Mouse (Mus musculus) kidney, embryonic 16.5 days (tissue): ENCODE data around the gene Slc2a13. TPM values are rescaled to one million over a fixed set of nuclear protein-coding genes. Genes with fewer than 3 reads are reported as not detected.
A peak's percentile ranks its signal among the peaks of the same experiment; 100 is the strongest.

Experiments
- ATAC-seq: fragments of 200-750 bp; cut with Nextera tagmentation; 2 replicates; pipeline ENCODE4 v1.8.0; 2017; ENCODE audit warnings: moderate TSS enrichment; ENCODE audit not compliant: low FRiP score, low TSS enrichment
- H3K27ac ChIP-seq: fragments of 300-500 bp; sonication (generic); 2 replicates; pipeline ENCODE4 v1.5.1; 2014; ENCODE audit warnings: low read length
- H3K27me3 ChIP-seq: fragments of 300-500 bp; sonication (generic); 2 replicates; pipeline ENCODE4 v1.6.1; 2014; ENCODE audit warnings: low read length, control low read depth, mixed read lengths; ENCODE audit not compliant: insufficient read depth
- H3K36me3 ChIP-seq: fragments of 300-500 bp; sonication (generic); 2 replicates; pipeline ENCODE4 v1.6.1; 2014; ENCODE audit warnings: low read length, control low read depth, mixed read lengths; ENCODE audit not compliant: insufficient read depth
- H3K4me1 ChIP-seq: fragments of 300-500 bp; sonication (generic); 2 replicates; pipeline ENCODE4 v1.6.1; 2014; ENCODE audit warnings: low read length, control low read depth, mixed read lengths; ENCODE audit not compliant: insufficient read depth
- H3K4me2 ChIP-seq: fragments of 300-500 bp; sonication (generic); replicated peaks from 2 replicates; pipeline ENCODE4 v1.6.1; 2014; ENCODE audit warnings: low read depth, low read length
- H3K4me3 ChIP-seq: fragments of 300-500 bp; sonication (generic); 2 replicates; pipeline ENCODE4 v1.5.1; 2014; ENCODE audit warnings: mild to moderate bottlenecking, low read length
- H3K9ac ChIP-seq: fragments of 300-500 bp; sonication (generic); replicated peaks from 2 replicates; pipeline ENCODE4 v1.6.1; 2014; ENCODE audit warnings: low read length
- H3K9me3 ChIP-seq: fragments of 300-500 bp; sonication (generic); 2 replicates; pipeline ENCODE4 v1.6.1; 2016; ENCODE audit warnings: low read length, control low read depth
- WGBS: fragments of 180-500 bp; shearing (Covaris S2); extraction: QIAGEN DNeasy Blood & Tissue Kit; methylation state at CpG from one replicate; pipeline ENCODE4 v1.1.7; 2014; 5-methylcytosine and 5-hydroxymethylcytosine counted together
- polyA plus RNA-seq: library from polyadenylated mRNA; unstranded; fragments of >200 nt; fragmentation: Nextera tagmentation; extraction: Ambion mirVana; gene quantifications from 2 replicates; pipeline ENCODE4 v1.2.1, GENCODE M21; 2015

The Slc2a13 gene
- polyA plus RNA-seq, 1 experiment from 2014 or later, result 1.7 TPM

DNA sequence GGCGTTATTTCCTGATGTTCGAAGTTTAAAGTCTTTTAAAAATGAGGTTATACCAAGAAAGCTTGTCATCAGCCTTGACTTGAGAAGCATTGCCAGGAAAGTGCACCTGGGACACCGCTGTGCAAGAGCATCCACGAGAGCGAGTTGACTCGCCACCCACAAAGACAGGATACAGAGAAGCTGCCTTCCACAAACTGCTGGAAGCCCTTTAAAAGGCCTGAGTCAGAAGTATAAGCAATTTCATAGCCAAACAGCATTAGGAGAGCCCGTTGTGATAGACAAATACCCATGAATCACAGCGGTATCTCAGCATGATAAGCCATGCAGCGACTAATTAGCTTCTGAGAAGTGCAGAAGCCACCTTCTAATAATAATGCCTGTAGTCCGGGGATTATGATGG is 48.6 kb downstream of the Slc2a13 start:
- Histone ChIP-seq H3K4me3 (no peak overlapping the region), H3K9ac (no peak overlapping the region), H3K9me3 (no peaks in the 10 kb centered on the region), H3K4me1 (no peaks in the 10 kb centered on the region), H3K4me2 (no peak overlapping the region), H3K27ac (no peak overlapping the region), H3K36me3 (no peaks in the 10 kb centered on the region), H3K27me3 (no peaks in the 10 kb centered on the region)
- WGBS, result 85% methylated on average over 10 of the region's 10 CpGs
- no peak for ATAC-seq

DNA sequence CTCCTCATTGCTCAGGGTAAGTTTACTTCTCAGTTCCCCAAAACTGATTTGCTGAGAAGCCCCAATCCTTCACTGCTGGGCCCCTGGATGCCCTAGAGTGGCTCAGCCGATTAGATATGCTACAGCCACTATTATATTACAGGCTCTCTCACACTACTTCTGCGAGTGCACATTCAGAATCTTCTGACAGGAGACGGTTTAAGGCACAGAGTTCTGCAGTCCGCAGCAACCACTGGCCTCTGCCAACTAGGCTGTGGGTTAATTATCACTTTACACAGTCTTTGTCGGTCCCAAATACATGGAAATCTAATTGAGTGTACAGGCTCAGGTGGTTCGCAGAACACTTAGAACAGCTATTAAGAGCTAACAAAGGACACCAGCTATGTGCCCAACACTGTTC is 69.8 kb downstream of the Slc2a13 start:
- H3K9me3 ChIP-seq, result no peaks in the 10 kb centered on the region
- H3K4me3 ChIP-seq, result no peak overlapping the region
- no peak for ATAC-seq
- no peaks in the 10 kb centered on the region for H3K27me3 ChIP-seq
- no peak overlapping the region for H3K27ac ChIP-seq
- H3K4me1 ChIP-seq, result peaks cover 16% of the 10 kb centered on the region; the same call in 1 of the 2 replicates
- H3K9ac ChIP-seq, result no peak overlapping the region
- H3K4me2 ChIP-seq, result 0 out of 2 replicates have a peak overlapping the region, but pooled peaks have one; percentile 10
- WGBS, result 72% methylated on average over 6 of the region's 6 CpGs
- H3K36me3 ChIP-seq, result no peaks in the 10 kb centered on the region

DNA sequence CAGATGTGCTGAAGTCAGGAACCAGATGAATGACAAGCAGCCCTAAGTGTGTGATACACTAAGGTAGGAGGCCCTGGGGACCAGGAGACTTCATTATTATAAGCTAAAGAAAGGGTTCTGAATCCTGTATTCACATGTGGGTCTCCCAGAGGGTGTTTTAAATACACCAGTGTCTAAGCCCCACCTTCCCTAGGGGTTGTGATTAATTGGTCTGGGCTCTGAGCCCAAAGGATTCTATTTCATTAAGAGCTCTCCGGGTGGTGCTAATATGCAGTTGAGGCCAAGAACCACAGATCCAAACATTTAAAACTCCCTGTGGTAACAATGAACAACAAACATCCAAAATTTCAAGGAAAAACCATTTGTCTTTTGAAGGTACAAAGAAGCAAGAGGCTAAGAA is 70.4 kb downstream of the Slc2a13 start:
- Histone ChIP-seq H3K9me3 (no peaks in the 10 kb centered on the region), H3K27ac (no peak overlapping the region), H3K9ac (no peak overlapping the region), H3K4me1 (peaks cover 16% of the 10 kb centered on the region; the same call in 1 of the 2 replicates), H3K4me3 (no peak overlapping the region), H3K27me3 (no peaks in the 10 kb centered on the region), H3K36me3 (no peaks in the 10 kb centered on the region), H3K4me2 (no peak overlapping the region; the same call in 1 of the 2 replicates)
- WGBS, result 14% methylated on average over 1 of the region's 1 CpGs
- ATAC-seq, result no peak

DNA sequence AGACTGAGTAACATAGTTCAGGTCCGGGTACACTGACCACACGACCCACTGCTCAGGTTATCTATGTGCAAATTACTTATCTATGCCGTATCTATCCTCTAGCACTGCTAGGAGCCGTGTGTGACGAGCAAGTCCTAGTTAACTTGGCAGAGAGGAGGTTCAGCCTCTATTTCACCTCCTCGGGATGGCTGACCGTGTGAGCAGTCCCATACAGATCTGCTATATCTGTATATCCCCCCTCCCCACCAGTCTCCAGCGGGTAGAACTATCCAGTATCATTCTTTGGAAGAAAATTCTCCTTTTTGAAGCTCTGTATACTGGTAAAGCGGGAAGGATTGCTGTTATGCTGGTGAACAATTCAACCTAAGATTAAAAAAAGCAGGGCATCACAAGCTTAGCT is 70.8 kb downstream of the Slc2a13 start:
- Histone ChIP-seq H3K27ac (no peak overlapping the region), H3K36me3 (no peaks in the 10 kb centered on the region), H3K27me3 (no peaks in the 10 kb centered on the region), H3K4me1 (peaks cover 16% of the 10 kb centered on the region; the same call in 1 of the 2 replicates), H3K4me2 (no peak overlapping the region), H3K9ac (no peak overlapping the region), H3K4me3 (no peak overlapping the region), H3K9me3 (no peaks in the 10 kb centered on the region)
- WGBS, result 70% methylated on average over 9 of the region's 9 CpGs
- ATAC-seq, result no peak

DNA sequence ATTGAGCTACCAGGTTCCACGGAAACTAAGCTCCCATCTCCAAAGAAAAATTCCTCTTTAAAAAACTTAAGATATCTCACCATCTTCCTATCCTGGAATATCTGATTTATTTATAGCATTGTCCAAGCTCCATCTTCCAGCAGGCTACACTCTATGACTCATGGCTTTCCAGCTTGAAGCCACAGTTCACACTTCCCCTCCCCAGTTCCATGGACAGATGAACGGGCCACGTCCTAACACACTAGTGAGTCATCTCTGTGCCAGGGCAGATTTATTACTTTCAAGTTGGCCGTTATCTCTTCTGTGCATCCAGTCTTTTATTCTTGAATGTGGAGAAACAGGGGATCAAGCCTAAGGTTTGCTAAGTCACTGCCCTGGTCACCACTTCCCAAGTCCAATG is 78.0 kb downstream of the Slc2a13 start:
- WGBS, result 66% methylated on average over 4 of the region's 4 CpGs
- Histone ChIP-seq H3K4me1 (no peaks in the 10 kb centered on the region), H3K9me3 (no peaks in the 10 kb centered on the region), H3K36me3 (no peaks in the 10 kb centered on the region), H3K27me3 (no peaks in the 10 kb centered on the region), H3K27ac (no peak overlapping the region), H3K4me3 (no peak overlapping the region), H3K4me2 (no peak overlapping the region), H3K9ac (no peak overlapping the region)
- no peak for ATAC-seq

DNA sequence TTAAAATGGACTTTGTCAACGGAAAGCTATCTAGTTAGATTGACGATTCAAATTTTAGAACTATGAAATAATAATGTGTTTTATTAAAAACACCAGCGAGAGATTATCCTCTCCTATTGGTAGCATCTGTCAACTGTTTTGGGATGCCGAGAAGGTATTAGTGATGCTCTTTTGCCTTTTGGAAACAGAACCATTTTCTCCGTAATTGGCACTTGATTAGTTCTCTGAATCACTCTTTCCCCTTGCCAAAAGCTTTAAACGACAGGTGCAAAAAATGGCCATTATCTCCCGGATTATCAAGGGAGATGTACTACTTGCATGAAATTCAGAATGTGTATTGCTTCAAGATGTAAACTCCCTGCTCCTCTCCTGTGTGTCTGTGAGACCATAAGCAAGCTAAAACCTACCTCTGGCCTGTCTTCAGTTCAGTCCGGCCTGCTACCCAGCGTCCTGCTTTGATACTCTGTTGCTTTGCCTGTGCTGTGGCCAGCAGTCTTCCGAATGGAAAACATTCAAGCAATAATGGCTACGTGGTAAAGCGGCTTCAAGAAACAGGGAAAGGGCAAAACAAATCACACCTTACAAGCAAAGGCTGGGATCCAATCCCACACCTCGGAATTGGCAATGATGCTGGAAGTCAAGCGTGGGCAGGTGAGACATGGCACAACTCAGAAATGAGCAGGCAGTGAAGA is 93.0 kb downstream of the Slc2a13 start:
- Histone ChIP-seq H3K4me3 (no peak overlapping the region), H3K9me3 (peaks cover 6% of the 10 kb centered on the region; the same call in 1 of the 2 replicates), H3K36me3 (no peaks in the 10 kb centered on the region), H3K4me1 (no peaks in the 10 kb centered on the region), H3K27ac (no peak overlapping the region), H3K9ac (no peak overlapping the region), H3K4me2 (no peak overlapping the region), H3K27me3 (no peaks in the 10 kb centered on the region)
- no peak for ATAC-seq
- WGBS, result 91% methylated on average over 14 of the region's 14 CpGs

DNA sequence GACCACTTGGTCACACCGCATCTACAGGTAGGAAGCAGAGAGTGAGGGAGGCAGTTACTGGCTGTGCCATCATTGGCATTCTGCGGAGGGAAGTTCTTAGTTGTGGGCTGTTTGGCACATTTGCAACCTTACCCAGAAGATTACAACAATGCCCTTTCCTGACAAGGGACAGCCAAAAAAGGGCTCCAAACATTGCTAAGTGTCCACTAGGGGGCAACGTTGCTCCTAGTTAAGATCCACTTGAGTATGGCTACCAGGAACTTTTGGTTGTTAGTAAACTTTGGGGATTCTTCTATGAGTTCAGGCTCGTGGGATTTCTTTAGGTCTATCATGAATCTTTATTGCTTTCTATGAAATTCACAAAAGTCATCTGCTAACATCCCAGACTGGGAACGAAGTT is 95.3 kb downstream of the Slc2a13 start:
- Histone ChIP-seq H3K4me1 (no peaks in the 10 kb centered on the region), H3K9me3 (peaks cover 9% of the 10 kb centered on the region; the same call in 1 of the 2 replicates), H3K27me3 (no peaks in the 10 kb centered on the region), H3K4me3 (no peak overlapping the region), H3K27ac (no peak overlapping the region), H3K36me3 (no peaks in the 10 kb centered on the region), H3K4me2 (no peak overlapping the region), H3K9ac (no peak overlapping the region)
- ATAC-seq, result no peak
- 34% methylated on average over 5 of the region's 5 CpGs for WGBS

DNA sequence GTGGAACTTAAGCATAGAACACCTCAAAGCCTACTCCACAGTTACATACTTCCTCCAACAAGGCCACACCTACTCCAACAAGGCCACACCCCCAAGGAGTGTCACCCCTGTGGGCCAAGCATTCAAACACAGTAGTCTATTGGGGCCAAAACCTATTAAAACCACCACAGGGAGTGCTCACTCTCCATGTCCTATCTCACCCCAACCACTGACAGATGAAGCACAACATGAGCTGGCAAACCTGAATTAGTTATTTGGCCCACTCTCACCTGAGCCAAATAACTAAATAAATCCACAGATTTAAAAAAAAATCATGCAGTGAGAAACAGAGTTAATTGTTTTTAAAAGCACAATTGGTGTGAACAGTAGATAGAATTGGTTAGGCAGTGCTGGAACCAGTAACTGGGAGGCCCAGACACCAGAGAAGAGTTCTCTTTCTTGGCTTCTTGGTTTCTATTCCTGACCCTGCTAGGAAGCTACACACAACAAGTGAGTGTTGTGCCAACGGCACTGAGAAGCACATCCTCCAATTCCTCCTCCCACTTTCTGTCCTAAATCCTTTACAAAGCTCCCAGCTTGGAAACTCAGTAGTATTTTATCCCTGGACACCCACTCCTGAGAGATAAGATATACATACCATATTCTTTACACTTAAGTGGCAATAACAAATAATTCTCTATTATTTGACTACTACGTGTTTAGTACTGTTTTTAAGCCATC is 99.2 kb downstream of the Slc2a13 start:
- no peak for ATAC-seq
- Histone ChIP-seq H3K27ac (no peak overlapping the region), H3K4me2 (no peak overlapping the region), H3K4me1 (no peaks in the 10 kb centered on the region), H3K27me3 (no peaks in the 10 kb centered on the region), H3K36me3 (no peaks in the 10 kb centered on the region), H3K9me3 (peaks cover 9% of the 10 kb centered on the region; the same call in 1 of the 2 replicates), H3K9ac (no peak overlapping the region), H3K4me3 (no peak overlapping the region)
- WGBS, result 85% methylated on average over 2 of the region's 2 CpGs

DNA sequence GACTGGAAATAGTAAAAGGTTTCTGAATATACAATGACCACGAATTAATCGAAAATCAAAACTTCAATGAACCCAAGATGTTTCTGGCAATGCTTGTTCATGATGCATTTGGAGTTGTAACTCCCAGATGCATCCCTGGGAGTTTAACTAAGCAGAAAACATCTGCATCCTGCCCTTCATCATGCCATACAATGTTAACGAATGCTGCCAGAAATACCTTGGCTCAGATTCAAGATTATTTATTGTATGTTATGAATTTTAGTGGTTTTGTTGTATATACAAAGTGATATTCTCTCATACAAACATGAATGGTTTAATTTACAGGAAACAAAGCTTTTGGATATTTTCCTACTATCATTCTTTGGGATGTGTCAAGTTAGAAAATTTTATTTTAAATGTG is 107.7 kb downstream of the Slc2a13 start:
- Histone ChIP-seq H3K9ac (no peak overlapping the region), H3K9me3 (no peaks in the 10 kb centered on the region), H3K27ac (no peak overlapping the region), H3K27me3 (no peaks in the 10 kb centered on the region), H3K4me3 (no peak overlapping the region), H3K4me2 (no peak overlapping the region), H3K4me1 (no peaks in the 10 kb centered on the region), H3K36me3 (no peaks in the 10 kb centered on the region)
- 66% methylated on average over 3 of the region's 3 CpGs for WGBS
- ATAC-seq, result no peak

DNA sequence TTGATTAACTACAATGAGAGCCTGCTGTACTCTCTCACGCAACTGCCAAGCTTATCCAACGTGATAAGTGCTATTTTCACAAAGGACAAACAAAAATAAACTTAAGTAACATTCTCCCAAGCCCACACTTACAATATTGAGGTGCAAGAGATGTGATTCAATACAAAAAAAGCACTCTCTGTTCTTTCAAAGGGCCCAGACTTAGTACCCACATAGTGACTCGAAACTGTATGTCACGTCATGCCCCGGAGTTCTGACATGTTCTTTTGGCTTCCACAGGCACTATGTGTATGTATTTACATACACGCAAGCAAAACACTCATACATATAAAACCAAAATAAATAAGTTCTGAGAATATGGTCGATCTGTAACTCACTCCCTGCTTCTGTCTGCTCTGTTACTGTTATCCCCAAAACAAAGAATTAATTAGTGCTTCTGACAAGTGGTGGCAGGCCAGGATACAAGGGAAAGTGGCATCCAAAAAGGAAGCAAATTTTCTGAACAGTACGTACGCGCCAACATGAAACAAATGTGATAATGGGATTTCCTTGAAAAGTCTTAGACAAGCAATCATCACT is 109.1 kb downstream of the Slc2a13 start:
- H3K9ac ChIP-seq, result no peak overlapping the region
- H3K4me3 ChIP-seq, result no peak overlapping the region
- no peak for ATAC-seq
- no peak overlapping the region for H3K27ac ChIP-seq
- no peak overlapping the region for H3K4me2 ChIP-seq
- H3K27me3 ChIP-seq, result no peaks in the 10 kb centered on the region
- WGBS, result 83% methylated on average over 10 of the region's 10 CpGs
- no peaks in the 10 kb centered on the region for H3K9me3 ChIP-seq
- no peaks in the 10 kb centered on the region for H3K36me3 ChIP-seq
- H3K4me1 ChIP-seq, result no peaks in the 10 kb centered on the region
